Mouse (Mus musculus): ENCODE measurements at regions not wholly inside any gene's neighbourhood (a gene's known extent, or its start where the extent isn't known, plus 50 kb on each side); places are given as distances from the start of the nearest gene placed in this dataset.

DNA sequence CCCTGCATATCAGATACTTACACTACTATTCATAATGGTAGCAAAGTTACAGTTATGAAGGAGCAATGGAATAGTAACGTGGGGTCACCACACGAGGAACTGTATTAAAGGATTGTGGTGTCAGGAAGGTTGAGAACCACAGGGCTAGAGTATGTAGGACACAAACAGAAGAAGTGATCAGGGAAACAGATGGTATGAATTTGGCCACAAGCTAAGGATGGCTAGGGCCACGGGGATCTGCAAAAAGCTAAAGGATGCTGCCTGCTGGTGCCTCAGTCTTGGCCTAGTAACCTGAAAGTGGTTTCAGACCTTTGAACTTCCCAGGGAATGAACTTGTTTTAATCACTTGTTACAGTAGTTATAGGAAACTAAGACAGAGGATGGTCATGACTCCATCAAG, 68.5 kb upstream of the Ahctf1 start:
- no peaks in the 10 kb centered on the region for H3K36me3 ChIP-seq (ENCODE audit: control insufficient read depth in 1 of 2, insufficient read depth in 2 of 2, low read length in 2 of 2)
- TF ChIP-seq ETS1 (IDR thresholded peaks at IDR 0.05; ENCODE audit: low read depth, low read length): no peak
- TF ChIP-seq MEF2A (IDR thresholded peaks at IDR 0.05; ENCODE audit: extremely low read depth, insufficient replicate concordance, low read depth, low read length, poor library complexity, severe bottlenecking): no peak
- no peak for TF ChIP-seq TAL1 (IDR thresholded peaks at IDR 0.05; ENCODE audit: low read length)
- TF ChIP-seq POLR2A (IDR thresholded peaks at IDR 0.05; ENCODE audit: control insufficient read depth in 1 of 2, insufficient read depth in 1 of 2, low read depth in 1 of 2, low read length in 2 of 2, poor library complexity in 1 of 2): no peak
- no peak for TF ChIP-seq TCF12 (IDR thresholded peaks at IDR 0.05; ENCODE audit: low read depth, low read length)
- TF ChIP-seq E2F4 (IDR thresholded peaks at IDR 0.05; ENCODE audit: borderline replicate concordance, low read depth, low read length): no peak
- TF ChIP-seq POLR2AphosphoS2 (IDR thresholded peaks at IDR 0.05; ENCODE audit: low read length): no peak
- no peak for TF ChIP-seq RCOR1 (IDR thresholded peaks at IDR 0.05; ENCODE audit: low read depth, low read length)
- no peak for TF ChIP-seq CHD1 (IDR thresholded peaks at IDR 0.05; ENCODE audit: low read depth, low read length)
- no peaks in the 10 kb centered on the region for H3K79me2 ChIP-seq (ENCODE audit: control insufficient read depth, insufficient read depth, low read length, poor library complexity)
- no peak overlapping the region for H3K4me3 ChIP-seq (ENCODE audit: control insufficient read depth in 1 of 2, insufficient read depth in 1 of 2, low read depth in 2 of 2, low read length in 2 of 2)
- no peak overlapping the region for H3K27ac ChIP-seq (ENCODE audit: control insufficient read depth, low read depth, low read length)
- no peak for DNase-seq (ENCODE audit: low read depth, low spot score)
- H3K9ac ChIP-seq (ENCODE audit: control insufficient read depth, low read depth, low read length, poor library complexity, severe bottlenecking): no peak overlapping the region
- no peaks in the 10 kb centered on the region for H3K9me3 ChIP-seq (replicated peaks; ENCODE audit: insufficient read depth, low read length)
- H3K4me1 ChIP-seq (ENCODE audit: control insufficient read depth in 1 of 2, insufficient read depth in 2 of 2, low read length in 2 of 2): no peaks in the 10 kb centered on the region
- H3K27me3 ChIP-seq (ENCODE audit: control insufficient read depth in 1 of 2, insufficient read depth in 2 of 2, low read length in 2 of 2): peaks cover 0 to 2% of the 10 kb centered on the region in 2 experiments; a peak in 1 of 4 replicates

DNA sequence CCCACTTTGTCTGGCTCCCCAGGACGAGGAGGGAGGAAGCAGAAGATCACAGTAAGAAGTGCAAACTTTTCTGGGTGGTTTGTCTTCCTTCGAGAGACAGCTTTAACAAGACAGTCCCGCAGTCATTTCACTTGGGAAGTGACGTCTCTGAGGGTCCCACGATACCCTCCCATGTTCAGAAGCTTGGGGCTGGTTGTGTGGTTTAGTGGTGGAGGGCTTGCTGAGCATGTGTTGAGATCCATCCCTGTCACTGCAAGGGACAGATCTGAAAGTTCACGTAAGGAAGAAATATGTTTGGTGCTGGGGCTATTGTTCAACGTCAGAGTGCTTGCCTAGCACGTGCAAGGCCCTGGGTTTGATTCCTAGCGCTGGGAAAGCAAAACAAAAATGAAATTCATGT, 65.2 kb upstream of the Ahctf1 start:
- H3K9ac ChIP-seq (ENCODE audit: control insufficient read depth, low read depth, low read length, poor library complexity, severe bottlenecking): no peak overlapping the region
- H3K4me3 ChIP-seq (ENCODE audit: control insufficient read depth in 1 of 2, insufficient read depth in 1 of 2, low read depth in 2 of 2, low read length in 2 of 2): no peak overlapping the region
- DNase-seq (ENCODE audit: low read depth, low spot score): no peak
- H3K27me3 ChIP-seq (ENCODE audit: control insufficient read depth in 1 of 2, insufficient read depth in 2 of 2, low read length in 2 of 2): peaks cover 0 to 2% of the 10 kb centered on the region in 2 experiments; a peak in 1 of 4 replicates
- no peak for TF ChIP-seq GATA1 (IDR thresholded peaks at IDR 0.05; ENCODE audit: low read depth, low read length)
- TF ChIP-seq EP300 (IDR thresholded peaks at IDR 0.05; ENCODE audit: low read depth in 1 of 2, low read length in 2 of 2): no peak
- no peak for TF ChIP-seq ZKSCAN1 (IDR thresholded peaks at IDR 0.05; ENCODE audit: low read depth, low read length)
- no peak for TF ChIP-seq SIN3A (IDR thresholded peaks at IDR 0.05; ENCODE audit: low read length)
- no peak for TF ChIP-seq POLR2A (IDR thresholded peaks at IDR 0.05; ENCODE audit: control insufficient read depth in 1 of 2, insufficient read depth in 1 of 2, low read depth in 1 of 2, low read length in 2 of 2, poor library complexity in 1 of 2)
- TF ChIP-seq MAX (IDR thresholded peaks at IDR 0.05; ENCODE audit: low read length): no peak
- TF ChIP-seq CHD2 (IDR thresholded peaks at IDR 0.05; ENCODE audit: low read length): no peak
- TF ChIP-seq JUND (IDR thresholded peaks at IDR 0.05; ENCODE audit: low read depth, low read length): no peak
- TF ChIP-seq E2F4 (IDR thresholded peaks at IDR 0.05; ENCODE audit: borderline replicate concordance, low read depth, low read length): no peak
- TF ChIP-seq HCFC1 (IDR thresholded peaks at IDR 0.05; ENCODE audit: low read depth, low read length): no peak
- TF ChIP-seq MYB (IDR thresholded peaks at IDR 0.05; ENCODE audit: low read depth, low read length): no peak
- no peak for TF ChIP-seq NELFE (IDR thresholded peaks at IDR 0.05; ENCODE audit: low read depth, low read length)
- TF ChIP-seq MEF2A (IDR thresholded peaks at IDR 0.05; ENCODE audit: extremely low read depth, insufficient replicate concordance, low read depth, low read length, poor library complexity, severe bottlenecking): no peak
- TF ChIP-seq MXI1 (IDR thresholded peaks at IDR 0.05; ENCODE audit: low read depth, low read length): no peak
- no peak for TF ChIP-seq POLR2AphosphoS5 (IDR thresholded peaks at IDR 0.05; ENCODE audit: borderline replicate concordance, low read depth, low read length)
- no peak for TF ChIP-seq MYC (IDR thresholded peaks at IDR 0.05; ENCODE audit: low read depth, low read length)
- no peak for TF ChIP-seq NRF1 (IDR thresholded peaks at IDR 0.05; ENCODE audit: insufficient read depth, low read depth, low read length, poor library complexity, severe bottlenecking)
- TF ChIP-seq ETS1 (IDR thresholded peaks at IDR 0.05; ENCODE audit: low read depth, low read length): no peak
- H3K4me1 ChIP-seq (ENCODE audit: control insufficient read depth in 1 of 2, insufficient read depth in 2 of 2, low read length in 2 of 2): no peaks in the 10 kb centered on the region
- H3K27ac ChIP-seq (ENCODE audit: control insufficient read depth, low read depth, low read length): no peak overlapping the region
- H3K9me3 ChIP-seq (replicated peaks; ENCODE audit: insufficient read depth, low read length): no peaks in the 10 kb centered on the region
- no peaks in the 10 kb centered on the region for H3K79me2 ChIP-seq (ENCODE audit: control insufficient read depth, insufficient read depth, low read length, poor library complexity)
- H3K36me3 ChIP-seq (ENCODE audit: control insufficient read depth in 1 of 2, insufficient read depth in 2 of 2, low read length in 2 of 2): no peaks in the 10 kb centered on the region

Data from MEL (cell line).